Mouse (Mus musculus): ENCODE results near the gene Bpifa6. TPM values are rescaled to one million over a fixed set of nuclear protein-coding genes. Genes with fewer than 3 reads are reported as not detected.
A peak's percentile ranks its signal among the peaks of the same experiment; 100 is the strongest.
"Not testable (repeated sequence)": the region's sequence is repeated elsewhere in the genome, so short reads cannot be mapped to it uniquely, and the experiment has no call there.

The Bpifa6 gene
- under 1 TPM in 1 of 4 experiments, not detected in 3; 0.19 TPM for total RNA-seq (2022)

DNA sequence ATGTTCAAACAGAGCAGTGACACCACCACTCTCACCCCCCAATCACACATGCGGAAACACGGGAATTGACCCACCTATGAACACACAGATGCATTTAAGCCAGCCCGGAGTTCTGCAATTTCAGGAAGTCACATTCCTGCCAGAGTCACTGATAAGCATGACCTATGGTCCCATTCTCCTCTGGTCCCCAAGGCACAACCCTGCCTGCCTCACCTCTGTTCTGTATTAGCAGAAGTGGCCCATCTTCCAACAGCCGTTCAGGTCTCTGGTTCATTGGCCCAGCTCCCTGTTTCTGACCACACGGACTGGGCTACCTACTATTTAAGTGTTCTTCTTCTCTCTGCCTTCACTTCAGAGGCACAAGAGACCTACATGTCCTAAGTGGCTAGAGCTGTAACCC, at the start of gene Bpifa6:
Bpifa6 (plus strand) TSS at position 364 of the 400 bp plus-strand sequence.
- DNase-seq (ENCODE audit: low spot score in 2 of 2): no peak

DNA sequence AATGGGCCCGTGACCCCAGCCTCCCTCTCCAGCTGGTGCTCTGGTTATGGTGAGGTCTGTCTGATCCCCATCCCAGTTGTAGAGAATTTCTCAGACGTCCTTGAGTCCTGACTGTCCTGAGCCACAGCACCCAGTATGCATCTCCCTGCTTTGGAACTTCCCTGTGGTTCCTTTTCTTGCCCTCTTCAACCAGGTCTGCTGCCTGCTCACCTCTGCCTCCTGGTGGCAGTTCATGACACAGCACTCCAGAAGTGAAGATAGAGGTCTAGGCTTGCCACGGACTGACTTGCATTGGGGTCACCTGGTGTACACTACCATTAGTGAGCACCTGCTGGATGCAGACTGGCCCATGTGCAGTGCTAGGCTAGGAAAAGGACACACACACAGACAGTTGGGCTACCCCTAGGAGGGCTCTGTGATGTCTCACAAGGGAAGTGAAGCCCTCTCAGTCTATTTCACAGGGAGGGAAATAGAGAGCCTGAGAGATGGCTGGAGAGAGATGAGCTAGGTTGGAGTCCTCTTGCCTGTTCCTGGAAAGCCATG, 44.8 kb upstream of the Bpifa6 start:
- DNase-seq (ENCODE audit: low spot score in 2 of 2): no peak

DNA sequence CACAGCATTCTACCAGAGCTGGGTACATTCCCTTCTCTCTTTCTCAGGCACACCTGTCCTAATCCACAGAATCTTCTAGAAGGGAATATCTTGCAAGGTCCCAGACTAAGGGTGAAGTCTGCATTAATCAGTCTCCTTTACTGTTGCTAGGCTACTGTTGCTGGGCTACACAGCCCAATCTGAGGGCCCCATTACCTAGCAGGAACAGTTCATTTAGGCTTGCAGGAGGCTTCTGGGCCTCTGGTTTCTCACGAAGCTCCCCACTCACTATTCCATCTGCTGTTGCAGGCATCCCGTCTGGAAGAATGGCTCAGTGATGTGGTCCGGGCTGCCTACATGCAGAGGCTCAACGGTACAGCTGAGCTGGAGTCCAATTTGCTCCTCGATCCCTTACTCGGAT, 43.6 kb upstream of the Bpifa6 start:
- no peak for DNase-seq (ENCODE audit: low spot score in 2 of 2)

DNA sequence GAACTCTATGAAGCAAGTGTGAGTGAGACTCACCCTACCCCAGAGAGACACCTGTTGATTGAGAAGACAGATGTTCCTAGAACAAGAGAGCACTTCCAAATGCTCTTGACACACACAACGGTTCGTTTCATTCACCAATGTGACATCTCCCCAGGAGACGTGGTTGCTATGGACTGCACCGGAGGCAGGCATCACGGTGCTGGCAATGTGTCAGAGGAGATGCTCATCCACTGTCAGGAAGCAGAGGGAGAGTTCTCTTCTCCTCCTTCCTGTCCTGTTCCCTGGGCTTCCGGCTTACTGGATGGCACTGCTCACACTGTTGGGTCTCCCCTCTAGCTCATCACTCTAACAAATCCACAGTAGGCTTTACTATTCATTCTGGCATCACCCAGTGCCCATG, 41.4 kb upstream of the Bpifa6 start:
- no peak for DNase-seq (ENCODE audit: low spot score in 2 of 2)

DNA sequence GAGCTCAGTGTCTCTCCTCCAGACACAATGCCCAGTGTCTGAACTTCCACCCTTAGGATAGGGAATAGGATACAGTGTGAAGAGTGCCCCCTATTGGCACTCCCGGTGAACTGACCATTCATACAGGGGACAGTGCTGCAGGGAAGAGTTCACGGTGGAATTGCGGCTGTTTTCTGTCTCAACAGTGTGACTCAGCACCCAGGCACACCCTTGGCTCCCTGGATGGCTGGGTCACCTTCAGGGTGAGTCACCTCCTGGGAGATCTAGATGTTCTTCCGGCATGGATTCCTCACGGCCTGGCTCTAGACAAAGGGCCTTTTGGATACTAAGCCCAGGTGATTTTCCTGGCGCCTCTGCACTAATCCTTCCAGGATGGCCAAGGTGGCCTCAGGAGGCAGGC, 39.4 kb upstream of the Bpifa6 start:
- DNase-seq (ENCODE audit: low spot score in 2 of 2): no peak

DNA sequence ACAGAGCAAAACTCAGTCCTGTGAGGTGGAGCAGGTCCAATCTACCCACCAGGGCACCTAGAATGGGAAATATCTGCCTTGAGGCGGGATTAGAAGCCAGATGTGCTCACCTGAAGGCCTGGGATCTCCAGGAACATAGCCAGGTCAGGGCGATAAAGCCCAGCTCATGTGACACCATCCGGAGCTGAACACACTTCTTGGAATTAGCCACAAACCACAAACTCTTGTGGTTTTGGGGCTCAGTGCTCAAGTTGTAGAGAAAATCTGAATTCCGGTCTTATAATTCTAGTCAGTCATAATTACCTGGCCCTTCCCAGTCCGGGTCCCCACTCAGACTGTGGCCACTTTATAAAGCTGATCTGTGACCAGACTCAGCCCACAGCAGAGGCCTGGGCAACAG, 36.9 kb upstream of the Bpifa6 start, which contains the start of gene Bpifb4:
Bpifb4 (plus strand) TSS at position 370 of the 400 bp plus-strand sequence.
- DNase-seq (ENCODE audit: low spot score in 2 of 2): no peak

DNA sequence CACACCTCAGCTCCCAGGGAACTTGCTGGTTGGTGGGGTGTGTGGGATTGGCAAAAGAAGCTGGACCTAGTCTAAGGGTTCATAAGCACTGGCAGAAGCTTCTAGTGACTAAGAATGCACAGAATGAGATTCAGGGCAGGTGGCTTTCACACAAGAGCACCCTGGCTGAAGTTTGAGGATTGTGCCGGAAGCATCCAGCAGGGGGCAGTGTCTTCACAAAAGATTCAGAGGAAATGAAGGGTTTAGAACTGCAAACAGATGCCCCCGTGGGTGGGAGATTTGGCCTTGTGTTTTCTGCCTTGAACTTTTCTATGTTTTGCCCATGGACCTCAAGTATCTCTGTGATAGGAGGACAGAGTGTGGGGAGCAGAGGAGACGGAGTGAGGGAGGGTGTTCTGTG, 31.2 kb upstream of the Bpifa6 start:
- DNase-seq (ENCODE audit: low spot score in 2 of 2): no peak

DNA sequence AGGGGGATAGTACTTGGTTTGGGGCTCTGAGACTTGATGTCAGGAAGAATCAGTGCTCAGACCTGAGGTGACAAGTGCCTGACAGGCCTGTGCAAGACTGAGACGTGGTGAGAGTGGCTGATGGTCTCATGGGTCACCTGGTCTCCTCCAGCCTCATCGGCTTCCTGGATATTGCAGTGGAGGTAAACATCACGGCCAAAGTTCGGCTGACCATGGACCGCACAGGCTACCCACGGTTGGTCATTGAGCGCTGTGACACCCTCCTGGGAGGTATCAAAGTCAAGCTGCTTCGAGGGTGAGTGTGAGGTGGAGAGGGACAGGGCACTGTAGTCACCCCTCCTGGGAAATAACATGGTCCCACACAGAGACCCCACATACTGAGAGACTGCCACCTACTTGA, 30.2 kb upstream of the Bpifa6 start:
- DNase-seq (ENCODE audit: low spot score in 2 of 2): no peak

DNA sequence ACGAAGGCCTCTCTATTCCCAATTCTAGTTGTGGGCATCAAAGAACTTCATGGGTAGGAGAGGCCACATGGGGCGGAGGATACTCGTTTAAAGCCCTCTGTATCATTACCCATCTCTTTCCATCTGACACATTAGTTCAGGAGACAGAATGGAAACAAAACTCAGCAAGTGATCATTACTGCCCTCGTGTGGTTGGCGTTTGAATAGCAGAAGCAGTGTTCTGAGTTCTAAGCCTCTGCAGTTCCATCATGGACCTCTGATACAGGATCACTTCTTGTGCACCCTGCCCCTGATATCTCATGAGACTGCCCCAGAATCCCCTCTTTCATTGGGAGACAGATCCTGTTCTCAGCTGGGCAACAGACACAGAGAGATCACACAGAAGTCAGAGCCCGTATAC, 21.8 kb upstream of the Bpifa6 start:
- no peak for DNase-seq (ENCODE audit: low spot score in 2 of 2)

DNA sequence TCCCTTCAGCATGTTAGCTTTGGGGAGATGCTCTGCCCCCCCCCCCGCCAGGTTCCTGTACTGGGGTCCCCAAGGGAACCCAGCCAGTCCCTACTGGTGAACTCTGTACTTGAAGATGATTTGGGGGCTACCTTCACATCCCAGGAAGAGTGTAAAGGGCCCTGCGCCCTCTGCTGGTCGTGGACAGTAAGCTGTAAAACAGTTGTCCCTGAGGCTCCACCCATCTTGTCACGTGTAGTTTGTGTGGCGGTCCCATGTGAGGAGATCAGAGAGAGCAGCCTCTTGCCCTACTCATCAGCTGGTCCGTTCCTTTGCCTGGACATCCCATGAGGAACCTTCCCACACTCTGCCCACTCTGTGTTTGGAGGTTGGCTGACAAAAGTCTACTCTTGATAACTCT, 20.9 kb upstream of the Bpifa6 start:
- no peak for DNase-seq (ENCODE audit: low spot score in 2 of 2)

DNA sequence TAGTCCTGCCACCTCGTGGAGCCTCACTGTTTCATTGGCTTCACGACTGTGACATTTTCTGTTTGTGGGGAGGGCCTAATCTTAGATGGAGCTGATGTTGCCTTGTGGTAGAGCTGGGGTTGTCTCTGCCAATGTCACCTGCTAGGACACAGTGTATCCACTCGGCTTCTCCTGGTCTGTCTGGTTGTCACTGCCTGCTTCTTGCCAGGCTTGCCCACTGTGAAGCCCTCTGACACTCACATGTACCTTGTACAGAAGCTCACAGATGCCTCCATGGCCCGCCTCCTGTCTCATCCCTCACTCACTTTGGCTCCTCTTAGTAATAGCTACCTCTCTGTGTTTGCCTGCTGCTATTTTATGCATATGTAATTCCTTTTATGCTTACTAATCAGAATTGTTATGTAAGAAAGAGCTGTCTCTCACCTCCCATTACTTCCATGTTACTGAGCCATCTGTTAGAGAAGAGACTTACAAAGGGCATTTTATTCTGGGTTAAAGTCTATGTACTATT, 11.9 kb upstream of the Bpifa6 start:
- DNase-seq (ENCODE audit: low spot score in 2 of 2): no peak

DNA sequence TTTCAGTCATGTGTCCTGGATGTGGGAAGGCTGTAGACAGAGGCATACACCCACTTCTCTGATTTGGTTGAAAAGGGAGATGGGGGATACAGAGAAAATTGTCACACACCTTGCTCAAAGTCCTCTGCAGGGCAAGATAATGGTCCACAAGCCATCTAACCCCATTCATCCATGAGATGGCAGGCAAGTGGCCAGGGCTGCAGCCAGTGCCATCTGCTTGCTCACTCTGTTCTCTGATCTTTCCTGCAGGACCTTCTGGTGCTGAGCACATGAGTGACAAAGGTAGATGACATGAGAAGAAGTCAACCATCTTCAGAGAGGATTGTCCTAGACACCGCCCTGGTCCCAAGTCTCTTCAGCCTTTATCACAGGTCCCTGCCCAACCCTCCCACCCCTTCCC, 11.4 kb upstream of the Bpifa6 start:
- DNase-seq (ENCODE audit: low spot score in 2 of 2): no peak

DNA sequence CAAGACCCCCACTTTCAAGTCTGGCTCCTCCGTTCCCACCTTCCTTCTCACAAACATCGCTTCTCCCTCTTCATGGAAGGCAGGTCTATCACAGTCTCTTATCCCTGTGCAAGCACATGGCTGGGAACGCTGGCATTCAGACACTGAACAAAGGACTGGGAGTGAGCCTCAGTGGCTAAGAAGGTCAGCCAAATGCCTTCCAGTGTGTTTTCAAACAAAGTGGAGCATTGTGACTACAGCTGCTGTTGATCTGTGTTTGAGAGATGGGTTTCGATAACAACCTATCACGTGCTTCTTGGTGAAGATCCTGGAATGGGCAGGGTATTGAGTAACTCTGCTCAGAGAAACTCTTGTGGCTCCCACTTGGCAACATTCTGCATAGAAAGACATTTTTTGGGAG, 4.5 kb upstream of the Bpifa6 start:
- no peak for DNase-seq (ENCODE audit: low spot score in 2 of 2)

DNA sequence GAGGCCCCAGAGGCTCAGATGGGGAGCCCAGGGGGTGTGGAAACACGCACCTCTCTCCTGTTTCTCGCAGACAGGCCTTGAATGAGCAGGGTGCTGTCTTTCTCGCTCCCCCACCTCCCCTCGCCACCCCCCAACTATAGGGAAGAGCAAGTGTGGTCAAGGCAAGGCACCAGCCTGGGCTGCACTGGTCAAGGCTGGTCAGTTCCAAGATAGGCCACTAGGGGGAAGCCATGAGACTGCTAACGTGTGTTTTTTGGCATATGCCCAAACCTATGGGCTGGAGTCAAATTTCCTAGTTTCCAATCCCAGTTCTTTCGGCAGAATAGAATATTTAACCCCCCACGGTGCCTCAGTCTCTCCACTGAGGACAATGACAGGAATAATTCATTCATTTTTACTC, 21.0 kb downstream of the Bpifa6 start:
- peak; percentile 33 to 34 for DNase-seq (ENCODE audit: low spot score in 2 of 2)

DNA sequence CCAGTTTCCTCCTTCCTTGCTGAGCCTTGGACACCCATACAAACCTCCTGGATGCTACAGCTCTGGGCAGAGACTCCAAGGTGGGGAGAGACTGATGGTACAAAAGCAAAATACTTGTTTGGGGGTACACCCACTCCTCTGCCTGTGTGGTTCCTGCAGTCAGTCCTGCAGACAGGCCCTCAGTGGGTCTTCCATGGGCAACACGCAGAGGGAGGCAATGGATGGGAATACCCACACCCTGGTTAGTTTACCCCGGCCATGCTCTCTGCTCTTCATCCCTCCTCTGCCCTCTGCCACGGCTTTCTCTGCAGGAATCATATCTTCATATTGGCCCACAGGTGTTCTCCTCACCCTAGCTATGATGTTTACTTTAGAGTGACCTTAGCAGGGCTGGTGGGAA, 25.8 kb downstream of the Bpifa6 start:
- no peak for DNase-seq (ENCODE audit: low spot score in 2 of 2)

DNA sequence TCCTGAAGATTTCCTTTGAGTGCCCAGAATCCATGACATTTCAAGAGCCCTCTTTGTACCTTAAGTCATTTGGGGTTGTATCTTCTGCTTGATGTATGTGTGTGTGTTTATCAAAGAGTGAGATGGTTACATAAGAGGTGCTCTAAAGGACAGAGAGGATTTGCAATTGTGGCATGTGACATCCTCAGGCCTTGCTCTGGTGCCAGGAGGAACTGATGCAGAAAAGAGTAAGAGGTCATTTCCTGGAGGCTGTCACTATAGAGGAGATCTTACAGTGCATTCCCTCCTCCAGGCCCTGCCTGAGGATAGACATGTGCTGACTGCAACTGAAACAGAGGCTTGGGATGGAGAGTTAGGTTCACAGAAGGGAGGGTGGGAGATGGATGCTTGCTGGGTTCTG, 26.3 kb downstream of the Bpifa6 start:
- no peak for DNase-seq (ENCODE audit: low spot score in 2 of 2)

DNA sequence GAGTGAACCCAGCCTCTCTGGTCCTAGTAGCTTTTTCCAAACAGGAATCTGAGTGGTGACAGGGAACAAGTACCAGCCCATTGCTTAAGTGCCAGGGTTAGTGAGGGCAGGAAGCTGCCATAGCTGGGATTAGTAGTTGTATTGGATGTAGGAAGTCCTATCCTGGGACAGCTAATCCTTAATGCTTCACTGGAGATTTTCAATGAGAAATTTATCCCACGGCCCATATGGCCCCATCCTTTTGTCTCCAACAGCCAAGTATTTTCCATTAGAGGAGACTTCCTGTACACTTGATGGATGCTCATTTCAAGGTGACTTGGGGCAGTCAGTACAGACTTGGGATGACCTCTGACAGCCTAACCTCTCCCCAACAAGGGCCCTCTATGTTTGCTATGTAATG, 29.7 kb downstream of the Bpifa6 start:
- DNase-seq (ENCODE audit: low spot score in 2 of 2): no peak

DNA sequence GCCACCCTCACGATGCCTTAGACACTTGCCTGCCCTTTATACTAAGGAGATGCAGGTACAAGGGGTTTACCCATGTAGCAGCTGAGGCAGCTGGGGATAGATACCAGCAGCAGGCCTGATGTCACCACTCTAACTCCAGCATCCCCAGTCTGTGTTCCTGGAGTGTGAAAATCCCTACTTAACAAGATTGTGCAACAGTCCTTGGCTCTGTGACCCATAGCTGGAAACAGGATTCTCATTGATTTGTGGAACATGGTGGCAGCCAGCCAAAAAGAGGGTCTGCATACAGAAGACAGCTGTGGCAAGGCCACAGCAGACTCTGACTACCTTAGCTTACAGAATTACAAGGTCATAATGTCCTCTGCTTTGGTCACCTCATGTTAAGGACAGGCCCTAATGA, 30.3 kb downstream of the Bpifa6 start:
- DNase-seq (ENCODE audit: low spot score in 2 of 2): no peak

DNA sequence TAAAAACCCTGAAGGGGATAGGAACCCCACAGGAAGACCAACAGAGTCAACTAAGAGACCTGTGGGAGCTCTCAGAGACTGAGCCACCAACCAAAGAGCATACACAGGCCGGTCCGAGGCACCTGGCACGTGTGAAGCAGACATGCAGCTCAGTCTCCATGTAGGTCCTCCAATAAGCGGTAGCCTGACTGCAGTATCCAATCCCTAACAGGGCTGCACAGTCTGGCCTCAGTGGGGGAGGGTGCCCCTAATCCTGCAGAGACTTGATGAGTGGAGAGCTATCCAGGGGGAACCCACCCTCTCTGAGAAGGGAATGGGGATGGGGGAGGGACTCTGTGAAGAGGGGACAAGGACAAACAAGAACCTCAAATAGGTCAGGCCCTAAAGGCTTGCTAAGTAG, 31.0 kb downstream of the Bpifa6 start:
- DNase-seq (ENCODE audit: low spot score in 2 of 2): no peak

DNA sequence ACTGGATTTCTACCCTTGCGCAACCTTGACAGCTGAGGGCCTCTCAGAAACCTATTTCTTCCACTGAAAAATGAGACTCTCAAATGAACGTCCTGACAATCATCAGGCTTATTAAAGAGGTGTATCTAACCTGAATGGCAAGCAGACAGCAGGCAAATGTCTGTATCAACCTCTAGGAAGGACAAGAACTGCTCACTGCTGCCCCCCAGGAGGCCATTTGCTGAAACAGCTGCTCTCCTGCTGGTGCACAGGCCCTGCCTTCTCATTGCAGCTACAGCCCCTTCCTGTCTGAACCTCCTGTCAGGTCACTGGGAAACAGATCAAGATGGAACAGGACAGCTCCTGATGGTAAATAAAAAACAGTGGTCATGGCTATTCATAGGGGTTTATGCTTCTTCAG, 31.6 kb downstream of the Bpifa6 start:
- DNase-seq (ENCODE audit: low spot score in 2 of 2): no peak

DNA sequence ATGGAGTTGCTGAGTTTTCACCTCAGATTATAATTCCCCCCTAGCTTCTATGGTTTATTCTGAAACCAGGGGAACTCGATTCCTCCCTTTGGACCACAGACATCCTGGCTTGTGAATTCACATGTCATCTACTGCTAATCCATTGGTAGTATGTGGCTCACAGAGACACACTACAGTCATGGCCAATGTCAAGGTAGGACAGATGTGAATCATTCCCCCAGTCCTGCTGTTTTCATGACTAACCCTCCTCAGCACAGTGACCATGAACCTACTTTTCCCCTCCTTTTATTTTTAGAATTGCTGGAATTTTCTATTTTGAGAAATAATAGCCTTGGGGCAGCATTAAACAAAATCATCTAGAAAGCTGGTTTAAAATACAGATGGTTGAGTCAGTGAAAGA, 32.6 kb downstream of the Bpifa6 start:
- no peak for DNase-seq (ENCODE audit: low spot score in 2 of 2)

DNA sequence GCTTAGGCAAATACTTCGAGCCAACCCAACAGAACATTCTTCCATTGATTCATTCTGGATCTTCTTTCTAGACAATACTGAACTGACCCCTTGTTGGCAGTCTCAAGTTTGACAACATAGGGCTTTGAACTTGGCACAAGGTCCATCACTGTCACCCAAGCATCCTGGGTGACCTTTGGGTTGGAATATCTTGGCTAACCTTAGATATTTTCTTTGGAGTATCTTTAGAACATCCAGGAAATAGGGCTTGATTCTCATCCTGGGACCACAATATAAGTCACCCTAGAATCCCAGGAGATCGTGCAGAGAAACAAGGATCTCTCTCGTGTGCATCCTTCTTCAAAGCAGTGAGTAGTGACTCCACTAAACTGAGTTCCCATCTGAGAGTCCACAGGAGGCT, 33.2 kb downstream of the Bpifa6 start, which contains the start of gene Bpifa2:
Bpifa2 (plus strand) TSS at position 301 of the 400 bp plus-strand sequence.
- DNase-seq (ENCODE audit: low spot score in 2 of 2): no peak

DNA sequence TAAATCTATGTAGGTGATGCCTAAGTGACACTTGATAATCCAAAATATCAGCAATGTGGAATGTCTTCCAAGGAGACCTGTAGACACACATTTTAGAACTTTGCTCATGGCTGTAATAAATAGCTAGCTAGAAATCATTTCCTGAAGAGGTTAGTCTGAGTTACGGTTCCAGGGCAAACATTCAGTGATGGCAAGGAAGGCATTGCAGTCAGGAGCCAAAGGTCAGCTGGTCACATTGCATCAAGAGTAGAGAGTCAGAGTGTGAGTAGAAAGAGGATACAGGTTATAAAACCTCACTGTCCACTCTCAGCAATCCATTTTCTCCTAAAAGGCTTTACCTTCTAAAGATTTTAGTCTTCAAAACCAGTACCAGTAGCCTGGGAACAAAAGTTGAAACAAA, 43.2 kb downstream of the Bpifa6 start:
- DNase-seq (ENCODE audit: low spot score in 2 of 2): no peak

DNA sequence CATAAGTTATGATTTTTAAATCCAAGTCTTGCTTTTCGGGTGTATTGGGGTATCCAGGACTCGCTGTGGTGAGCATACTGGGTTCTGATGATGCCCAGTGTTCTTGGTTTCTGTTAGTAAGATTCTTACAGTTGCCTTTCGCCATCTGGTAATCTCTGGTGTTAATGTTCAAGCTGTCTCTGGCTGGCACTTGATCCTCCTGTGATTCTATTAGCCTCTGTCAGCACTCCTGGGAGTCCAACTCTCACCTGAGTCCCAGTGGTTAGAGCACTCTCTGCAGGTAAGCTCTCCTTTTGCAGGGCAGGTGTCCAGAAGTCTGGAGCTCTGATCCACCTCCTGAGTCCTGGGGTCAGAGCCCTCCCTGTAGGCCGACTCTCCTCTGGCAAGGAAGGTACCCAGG, 49.9 kb downstream of the Bpifa6 start:
- not testable (repeated sequence) for DNase-seq (ENCODE audit: low spot score in 2 of 2)
